Mouse (Mus musculus) liver, embryonic 12.5 days (tissue): ENCODE results near the gene Ndc1. TPM values are rescaled to one million over a fixed set of nuclear protein-coding genes. Genes with fewer than 3 reads are reported as not detected.
A peak's percentile ranks its signal among the peaks of the same experiment; 100 is the strongest.

Experiments
- ATAC-seq: fragments of 200-750 bp; cut with Nextera tagmentation; 2 replicates; pipeline ENCODE4 v1.8.0; 2017; ENCODE audit warnings: moderate number of reproducible peaks, mild to moderate bottlenecking, moderate library complexity
- H3K27ac ChIP-seq: fragments of 300-500 bp; sonication (generic); 2 replicates; pipeline ENCODE4 v1.5.1; 2016; ENCODE audit warnings: mild to moderate bottlenecking
- H3K27me3 ChIP-seq: fragments of 300-500 bp; sonication (generic); replicated peaks from 2 replicates; pipeline ENCODE4 v1.6.1; 2016; ENCODE audit warnings: mild to moderate bottlenecking, moderate library complexity
- H3K36me3 ChIP-seq: fragments of 300-500 bp; sonication (generic); 2 replicates; pipeline ENCODE4 v1.6.1; 2016; ENCODE audit warnings: mild to moderate bottlenecking, moderate library complexity
- H3K4me1 ChIP-seq: fragments of 300-500 bp; sonication (generic); 2 replicates; pipeline ENCODE4 v1.6.1; 2016
- H3K4me2 ChIP-seq: fragments of 300-500 bp; sonication (generic); 2 replicates; pipeline ENCODE4 v1.6.1; 2016; ENCODE audit warnings: mild to moderate bottlenecking, moderate library complexity
- H3K4me3 ChIP-seq: fragments of 300-500 bp; sonication (generic); 2 replicates; pipeline ENCODE4 v1.5.1; 2016; ENCODE audit warnings: mild to moderate bottlenecking, moderate library complexity
- H3K9ac ChIP-seq: fragments of 300-500 bp; sonication (generic); 2 replicates; pipeline ENCODE4 v1.6.1; 2016; ENCODE audit warnings: mild to moderate bottlenecking, moderate library complexity
- H3K9me3 ChIP-seq: fragments of 300-500 bp; sonication (generic); replicated peaks from 2 replicates; pipeline ENCODE4 v1.6.1; 2016; ENCODE audit warnings: mild to moderate bottlenecking, moderate library complexity
- WGBS: fragments of 180-500 bp; shearing (Covaris S2); methylation state at CpG from one replicate; pipeline ENCODE4 v1.1.7; 2016; ENCODE audit not compliant: insufficient replicate concordance; 5-methylcytosine and 5-hydroxymethylcytosine counted together
- polyA plus RNA-seq: library from polyadenylated mRNA; unstranded; fragments of >200 nt; fragmentation: Nextera tagmentation; extraction: Ambion mirVana; gene quantifications from 2 replicates; pipeline ENCODE4 v1.2.1, GENCODE M21; 2016

Gene Ndc1
- polyA plus RNA-seq, 1 experiment from 2014 or later: 28.9 TPM

GRCm38 (mm10) chr4:107372304-107372703, 4.7 kb downstream of the Ndc1 start:
- WGBS: 59% methylated on average over 2 of the region's 2 CpGs
- Histone ChIP-seq H3K4me2 (no peak overlapping the region), H3K9me3 (no peaks in the 10 kb centered on the region), H3K4me3 (no peak overlapping the region), H3K4me1 (peaks cover 34% of the 10 kb centered on the region), H3K36me3 (peaks cover 79% of the 10 kb centered on the region), H3K9ac (no peak overlapping the region), H3K27me3 (no peaks in the 10 kb centered on the region), H3K27ac (no peak overlapping the region)
- no peak for ATAC-seq

- H3K9me3 ChIP-seq: no peaks in the 10 kb centered on the region
- H3K9ac ChIP-seq: no peak overlapping the region
- 0 out of 2 replicates have a peak, but pooled peaks have one; percentile 43 for ATAC-seq
- WGBS: 60% methylated on average over 4 of the region's 4 CpGs
- no peak overlapping the region for H3K27ac ChIP-seq
- peaks cover 20% of the 10 kb centered on the region for H3K4me1 ChIP-seq
- H3K4me2 ChIP-seq: no peak overlapping the region
- no peak overlapping the region for H3K4me3 ChIP-seq
- H3K36me3 ChIP-seq: peaks cover 92% of the 10 kb centered on the region
- H3K27me3 ChIP-seq: no peaks in the 10 kb centered on the region
Measured at GRCm38 (mm10) chr4:107374677-107375076, 7.1 kb downstream of the Ndc1 start.

GRCm38 (mm10) chr4:107378954-107379353, 11.4 kb downstream of the Ndc1 start:
- Histone ChIP-seq H3K9me3 (no peaks in the 10 kb centered on the region), H3K27ac (no peak overlapping the region), H3K9ac (no peak overlapping the region), H3K4me2 (no peak overlapping the region), H3K27me3 (no peaks in the 10 kb centered on the region), H3K4me1 (peaks cover 10% of the 10 kb centered on the region), H3K36me3 (peaks cover 88% of the 10 kb centered on the region), H3K4me3 (no peak overlapping the region)
- WGBS: 73% methylated on average over 6 of the region's 6 CpGs
- peak; percentile 77 for ATAC-seq

GRCm38 (mm10) chr4:107380871-107381270, 13.3 kb downstream of the Ndc1 start:
- no peak for ATAC-seq
- no peaks in the 10 kb centered on the region for H3K27me3 ChIP-seq
- H3K4me3 ChIP-seq: no peak overlapping the region
- H3K4me1 ChIP-seq: no peaks in the 10 kb centered on the region
- H3K9ac ChIP-seq: no peak overlapping the region
- H3K27ac ChIP-seq: no peak overlapping the region
- H3K9me3 ChIP-seq: no peaks in the 10 kb centered on the region
- WGBS: 76% methylated on average over 7 of the region's 7 CpGs
- peaks cover 87% of the 10 kb centered on the region for H3K36me3 ChIP-seq
- H3K4me2 ChIP-seq: no peak overlapping the region

GRCm38 (mm10) chr4:107387038-107387437, 19.5 kb downstream of the Ndc1 start:
- Histone ChIP-seq H3K9me3 (no peaks in the 10 kb centered on the region), H3K9ac (no peak overlapping the region), H3K4me3 (no peak overlapping the region), H3K36me3 (peaks cover 95% of the 10 kb centered on the region), H3K4me2 (no peak overlapping the region), H3K27ac (no peak overlapping the region), H3K27me3 (no peaks in the 10 kb centered on the region), H3K4me1 (no peaks in the 10 kb centered on the region)
- ATAC-seq: no peak
- WGBS: 90% methylated on average over 4 of the region's 4 CpGs

GRCm38 (mm10) chr4:107387465-107387864, 19.9 kb downstream of the Ndc1 start:
- Histone ChIP-seq H3K27ac (no peak overlapping the region), H3K4me2 (no peak overlapping the region), H3K9ac (no peak overlapping the region), H3K4me3 (no peak overlapping the region), H3K9me3 (no peaks in the 10 kb centered on the region), H3K27me3 (no peaks in the 10 kb centered on the region), H3K36me3 (peaks cover 96% of the 10 kb centered on the region), H3K4me1 (no peaks in the 10 kb centered on the region)
- 87% methylated on average over 8 of the region's 8 CpGs for WGBS
- ATAC-seq: no peak

GRCm38 (mm10) chr4:107388291-107388690, 20.7 kb downstream of the Ndc1 start:
- WGBS: 75% methylated on average over 2 of the region's 2 CpGs
- Histone ChIP-seq H3K4me3 (no peak overlapping the region), H3K27ac (no peak overlapping the region), H3K4me1 (no peaks in the 10 kb centered on the region), H3K9me3 (no peaks in the 10 kb centered on the region), H3K9ac (no peak overlapping the region), H3K27me3 (no peaks in the 10 kb centered on the region), H3K36me3 (peaks cover 96% of the 10 kb centered on the region), H3K4me2 (no peak overlapping the region)
- no peak for ATAC-seq

- 82% methylated on average over 3 of the region's 3 CpGs for WGBS
- ATAC-seq: no peak
Measured at GRCm38 (mm10) chr4:107389345-107389744, 21.8 kb downstream of the Ndc1 start.

GRCm38 (mm10) chr4:107393771-107394170, 26.2 kb downstream of the Ndc1 start:
- Histone ChIP-seq H3K27me3 (no peaks in the 10 kb centered on the region), H3K9me3 (no peaks in the 10 kb centered on the region), H3K36me3 (peaks cover 99% of the 10 kb centered on the region), H3K4me1 (no peaks in the 10 kb centered on the region), H3K27ac (no peak overlapping the region), H3K4me3 (no peak overlapping the region), H3K9ac (no peak overlapping the region), H3K4me2 (no peak overlapping the region)
- no peak for ATAC-seq
- WGBS: 85% methylated on average over 2 of the region's 2 CpGs

More at GRCm38 (mm10) chr4:107389345-107389744, 21.8 kb downstream of the Ndc1 start:
- Histone ChIP-seq H3K9me3 (no peaks in the 10 kb centered on the region), H3K4me2 (no peak overlapping the region), H3K9ac (no peak overlapping the region), H3K27me3 (no peaks in the 10 kb centered on the region), H3K36me3 (peaks cover 97% of the 10 kb centered on the region), H3K4me1 (no peaks in the 10 kb centered on the region), H3K4me3 (no peak overlapping the region), H3K27ac (no peak overlapping the region)

- Histone ChIP-seq H3K4me3 (no peak overlapping the region), H3K4me1 (peaks cover 21% of the 10 kb centered on the region), H3K4me2 (no peak overlapping the region), H3K27me3 (no peaks in the 10 kb centered on the region), H3K9me3 (no peaks in the 10 kb centered on the region), H3K9ac (no peak overlapping the region), H3K36me3 (peaks cover 32% of the 10 kb centered on the region), H3K27ac (no peak overlapping the region)
- 74% methylated on average over 4 of the region's 4 CpGs for WGBS
- ATAC-seq: no peak
Measured at GRCm38 (mm10) chr4:107420202-107420601, 52.6 kb downstream of the Ndc1 start.

GRCm38 (mm10) chr4:107421711-107422110, 54.1 kb downstream of the Ndc1 start:
- H3K9me3 ChIP-seq: no peaks in the 10 kb centered on the region
- H3K4me1 ChIP-seq: peaks cover 21% of the 10 kb centered on the region
- 0 out of 2 replicates have a peak, but pooled peaks cover 4% of the 10 kb centered on the region for H3K27me3 ChIP-seq
- 6% methylated on average over 14 of the region's 14 CpGs for WGBS
- no peak overlapping the region for H3K27ac ChIP-seq
- H3K9ac ChIP-seq: peak overlapping the region; percentile 61; the same call in 1 of the 2 replicates
- H3K36me3 ChIP-seq: peaks cover 21% of the 10 kb centered on the region
- no peak for ATAC-seq
- H3K4me2 ChIP-seq: peak overlapping the region; percentile 76
- peak overlapping the region; percentile 43 for H3K4me3 ChIP-seq

- ATAC-seq: no peak
- Histone ChIP-seq H3K9me3 (no peaks in the 10 kb centered on the region), H3K9ac (no peak overlapping the region), H3K4me2 (peak overlapping the region; percentile 76), H3K4me1 (peaks cover 21% of the 10 kb centered on the region), H3K36me3 (peaks cover 16% of the 10 kb centered on the region), H3K27ac (no peak overlapping the region), H3K27me3 (0 out of 2 replicates have a peak, but pooled peaks cover 6% of the 10 kb centered on the region), H3K4me3 (no peak overlapping the region)
- WGBS: 24% methylated on average over 6 of the region's 6 CpGs
Measured at GRCm38 (mm10) chr4:107422176-107422575, 54.6 kb downstream of the Ndc1 start.

- WGBS: 87% methylated on average over 12 of the region's 12 CpGs
- peaks cover 15% of the 10 kb centered on the region for H3K4me1 ChIP-seq
- H3K4me3 ChIP-seq: no peak overlapping the region
- H3K27ac ChIP-seq: no peak overlapping the region
- H3K9ac ChIP-seq: no peak overlapping the region
- H3K27me3 ChIP-seq: peaks cover 11% of the 10 kb centered on the region; the same call in 1 of the 2 replicates
- no peak for ATAC-seq
- H3K4me2 ChIP-seq: no peak overlapping the region
- H3K36me3 ChIP-seq: no peaks in the 10 kb centered on the region
- no peaks in the 10 kb centered on the region for H3K9me3 ChIP-seq
Measured at GRCm38 (mm10) chr4:107425616-107426015, 58.0 kb downstream of the Ndc1 start.
